Mouse (Mus musculus) liver, adult 2 months (tissue): ENCODE measurements around the gene Cpt2.

Experiments
- CTCF ChIP-seq: fragments of 200-500 bp; IDR thresholded peaks from 2 replicates; pipeline ENCODE4 v1.5.1; 2011; ENCODE audit warnings: low read depth, low read length, control low read depth
- POLR2A ChIP-seq: fragments of 200-500 bp; IDR thresholded peaks from 2 replicates; pipeline ENCODE4 v1.6.1; 2011; ENCODE audit warnings: low read length, control low read depth; ENCODE audit not compliant: insufficient read depth; ENCODE audit errors: extremely low read depth

- no peak for TF ChIP-seq CTCF
- TF ChIP-seq POLR2A = no peak
Observed at GRCm38 (mm10) chr4:107935254-107935653, 11.8 kb upstream of the Cpt2 start.
